Mouse (Mus musculus): Measurements from ENCODE around the gene G3bp1.

The G3bp1 gene

GRCm38 (mm10) chr11:55469048-55469843 is at the start of gene G3bp1:
Gene G3bp1, plus strand, starts transcription at chr11:55469685.
- peak; percentile 100 for DNase-seq (ENCODE audit: low spot score)

DNA sequence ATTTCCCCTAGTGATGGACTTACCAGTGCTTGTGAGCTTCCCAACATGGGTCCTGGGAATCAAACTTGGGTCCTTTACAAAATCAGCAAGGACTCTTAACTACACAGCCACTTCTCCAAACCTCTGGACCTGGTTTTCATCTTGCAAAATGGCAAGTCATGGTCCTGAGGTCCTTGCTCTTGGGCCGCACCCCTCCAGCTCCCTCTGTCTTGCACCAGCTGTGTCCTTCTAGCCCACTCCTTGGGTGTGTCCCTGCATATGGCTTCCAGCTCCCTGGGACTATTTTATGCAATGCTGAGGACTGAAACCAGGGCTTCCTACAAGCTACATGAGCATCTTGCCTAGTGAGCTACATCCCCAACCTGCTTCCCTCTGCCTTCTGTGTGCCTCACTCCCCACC is 46.5 kb upstream of the G3bp1 start, which contains the start of gene Sparc:
Sparc (minus strand) TSS at position 206 of the 400 bp plus-strand sequence.
- no peak for DNase-seq (ENCODE audit: low spot score)

GRCm38 (mm10) chr11:55423756-55424155 is 45.7 kb upstream of the G3bp1 start:
- peak; percentile 50 for DNase-seq (ENCODE audit: low spot score)

DNA sequence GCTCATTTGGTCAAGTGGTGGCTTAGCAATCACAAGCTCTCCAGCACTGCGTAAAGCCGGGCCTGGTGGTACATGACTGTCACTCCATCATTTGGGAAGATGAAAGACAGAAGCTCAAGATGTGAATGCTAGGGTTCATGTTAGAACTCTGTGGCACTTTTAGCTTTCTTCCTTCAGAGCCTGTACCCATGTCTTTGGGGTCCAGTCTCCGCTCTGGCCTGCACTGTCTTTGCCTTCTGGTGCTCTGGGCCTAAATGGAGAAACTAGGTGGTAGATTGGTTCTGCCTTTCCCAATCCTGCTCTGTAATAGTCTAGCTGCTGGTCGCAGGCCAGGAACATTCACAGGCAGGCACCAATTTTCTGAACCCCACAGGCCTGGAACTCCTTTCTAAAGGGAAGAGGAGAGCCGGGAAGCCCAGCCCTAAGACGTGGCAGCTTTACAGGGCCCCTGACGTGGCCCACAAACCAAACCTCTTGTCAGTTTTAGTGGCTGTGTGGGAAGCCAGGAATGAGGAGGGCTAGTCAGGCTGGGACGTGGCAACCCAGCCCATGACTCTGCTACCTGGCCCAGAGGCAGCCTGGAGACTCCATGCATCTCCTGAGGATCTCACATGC is 44.6 kb upstream of the G3bp1 start:
- DNase-seq (ENCODE audit: low spot score): peak; percentile 73

DNA sequence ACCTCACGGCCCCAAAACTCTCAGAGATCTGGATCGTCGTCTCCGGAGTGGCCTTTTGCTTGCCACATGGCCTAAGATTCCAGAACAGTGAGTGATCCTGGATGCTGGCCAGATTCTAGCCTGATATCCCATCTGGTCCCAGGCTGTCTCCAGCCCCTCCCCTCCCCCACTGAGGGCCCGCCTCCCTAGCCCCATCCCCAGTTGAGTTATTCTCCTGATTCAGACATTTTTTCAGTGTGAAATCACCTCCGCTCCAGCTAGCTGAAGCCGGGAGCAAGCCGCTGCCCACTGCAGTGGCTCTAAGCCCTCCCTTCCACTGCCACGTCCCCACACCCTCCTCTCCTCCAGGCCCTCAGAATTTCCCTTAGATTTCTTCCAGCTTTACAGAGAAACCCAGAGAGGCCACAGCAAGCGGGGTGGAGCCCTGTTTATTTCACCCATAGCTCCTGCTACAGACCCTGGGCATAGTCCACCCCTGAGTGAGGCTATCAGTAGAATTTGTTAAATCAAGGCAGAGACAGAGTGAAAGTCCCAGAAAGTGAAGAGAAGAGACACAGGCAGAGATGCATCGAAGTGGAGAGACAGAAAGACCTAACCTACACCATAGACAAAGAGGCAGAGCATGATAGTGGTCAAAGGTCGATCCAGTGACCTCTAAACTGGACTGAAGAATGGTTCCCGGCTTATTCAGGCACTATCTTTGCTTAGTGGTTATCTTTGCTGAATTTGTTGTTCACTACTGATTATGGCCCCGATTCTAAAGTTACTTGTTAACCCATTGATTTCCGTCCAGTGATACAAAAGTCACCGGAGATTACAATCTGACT is 41.1 kb upstream of the G3bp1 start:
- peak; percentile 96 for DNase-seq (ENCODE audit: low spot score)

DNA sequence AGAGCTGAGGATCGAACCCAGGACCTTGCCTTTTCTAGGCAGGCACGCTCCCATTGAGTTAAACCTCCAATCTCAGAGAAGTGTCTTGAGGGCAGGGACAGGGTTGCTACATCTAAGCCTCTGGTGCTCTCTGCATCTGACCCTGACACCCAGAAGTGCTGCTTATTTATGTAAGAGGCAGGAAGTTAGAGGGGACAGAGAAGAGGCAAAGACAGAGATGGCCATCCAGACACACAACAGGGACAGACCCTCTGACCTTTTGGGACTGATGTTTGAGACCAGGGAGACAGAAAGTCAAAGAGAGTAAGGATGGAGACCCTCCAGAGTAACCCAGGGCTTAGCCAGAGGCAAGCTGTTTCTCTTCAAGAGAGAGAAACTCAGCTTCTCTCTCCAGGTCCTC is 39.5 kb upstream of the G3bp1 start:
- DNase-seq (ENCODE audit: low spot score): no peak

GRCm38 (mm10) chr11:55432981-55433380 is 36.5 kb upstream of the G3bp1 start:
- DNase-seq (ENCODE audit: low spot score): no peak

- DNase-seq (ENCODE audit: low spot score): no peak
Measured at GRCm38 (mm10) chr11:55436089-55436488, 33.4 kb upstream of the G3bp1 start.

GRCm38 (mm10) chr11:55438031-55438430 is 31.5 kb upstream of the G3bp1 start:
- DNase-seq (ENCODE audit: low spot score): peak; percentile 82

DNA sequence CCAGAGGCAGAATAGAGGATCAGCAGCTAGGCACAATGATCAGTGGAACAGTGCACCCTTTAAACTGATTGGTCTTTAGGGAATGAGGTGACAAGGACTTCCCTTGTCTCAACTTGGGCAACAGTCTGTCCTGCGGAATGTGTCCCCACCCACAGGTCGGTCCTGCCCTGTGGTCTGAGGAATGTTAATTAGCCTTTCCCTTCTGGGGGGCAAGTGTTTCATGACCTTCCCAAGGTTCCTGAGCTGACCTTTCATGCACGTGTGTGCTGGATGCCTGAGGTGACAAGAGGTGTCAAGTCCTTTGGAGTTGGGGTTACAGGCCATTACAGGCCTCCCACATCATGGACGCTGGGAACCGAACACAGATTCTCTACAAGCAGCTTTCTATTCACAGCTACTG is 29.8 kb upstream of the G3bp1 start:
- DNase-seq (ENCODE audit: low spot score): no peak

DNA sequence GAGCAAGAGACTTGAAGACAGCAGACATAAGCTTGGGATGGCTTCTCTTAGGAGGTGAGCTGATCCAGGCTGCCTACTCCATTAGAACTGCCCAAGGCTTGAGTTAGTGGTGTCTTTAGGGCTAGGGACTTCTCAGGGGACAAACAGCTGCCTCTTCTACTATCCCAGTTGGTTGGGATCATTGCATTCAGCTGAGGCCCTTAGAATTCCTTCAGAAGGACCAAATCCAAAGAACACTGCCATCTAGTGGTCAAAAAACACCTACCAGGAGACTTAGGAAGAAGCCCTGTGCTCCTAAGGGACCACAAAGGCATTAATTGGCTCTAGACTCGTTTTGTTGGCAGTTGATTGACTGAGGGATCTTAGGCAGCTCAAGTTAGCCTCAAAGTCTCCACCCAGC is 24.7 kb upstream of the G3bp1 start:
- DNase-seq (ENCODE audit: low spot score): peak; percentile 88

DNA sequence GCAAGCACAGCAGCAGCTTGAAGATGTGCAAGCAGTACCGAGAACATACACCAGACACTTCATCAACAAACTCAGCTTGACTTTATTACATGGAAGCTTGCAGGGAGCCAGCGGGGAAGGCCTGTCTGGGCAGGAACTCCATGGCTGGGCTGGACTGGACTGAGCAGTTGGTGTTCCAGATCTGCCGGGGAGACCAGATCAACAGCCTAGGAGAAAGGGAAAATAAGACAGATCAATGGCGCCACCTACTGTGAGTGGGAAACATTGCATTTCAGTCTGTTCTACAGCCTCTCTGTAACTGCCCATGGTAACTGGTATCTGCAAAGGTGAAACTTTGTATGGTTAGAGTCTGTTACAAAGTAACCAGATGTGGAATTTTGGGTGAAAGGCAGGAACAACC is 22.9 kb upstream of the G3bp1 start:
- DNase-seq (ENCODE audit: low spot score): peak; percentile 93

GRCm38 (mm10) chr11:55449531-55449930 is 20.0 kb upstream of the G3bp1 start:
- DNase-seq (ENCODE audit: low spot score): no peak

GRCm38 (mm10) chr11:55450311-55450710 is 19.2 kb upstream of the G3bp1 start:
- no peak for DNase-seq (ENCODE audit: low spot score)

DNA sequence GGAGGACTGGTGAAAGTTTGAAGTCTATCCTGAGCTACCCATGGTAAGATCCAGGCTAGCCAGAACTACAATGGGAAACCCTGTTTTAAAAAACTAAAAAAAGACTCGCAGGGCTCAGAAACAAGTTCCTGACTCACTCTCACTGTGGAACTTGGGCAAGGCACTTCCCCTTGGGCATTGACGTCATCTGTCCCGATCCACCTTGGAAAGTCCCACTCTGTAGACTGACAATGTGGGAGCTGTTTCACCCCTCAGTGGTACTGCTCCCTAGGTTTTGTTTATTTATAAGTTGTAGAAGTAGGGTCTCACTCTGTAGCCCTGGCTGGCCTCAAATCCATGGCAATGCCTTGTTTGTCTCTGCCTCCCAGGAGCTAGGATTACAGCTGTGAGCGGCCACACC is 15.8 kb upstream of the G3bp1 start:
- no peak for DNase-seq (ENCODE audit: low spot score)

- DNase-seq (ENCODE audit: low spot score): no peak
Measured at GRCm38 (mm10) chr11:55455166-55455565, 14.3 kb upstream of the G3bp1 start.

GRCm38 (mm10) chr11:55458501-55458900 is 11.0 kb upstream of the G3bp1 start:
- no peak for DNase-seq (ENCODE audit: low spot score)

GRCm38 (mm10) chr11:55459850-55460558 is 9.5 kb upstream of the G3bp1 start:
- DNase-seq (ENCODE audit: low spot score): no peak

GRCm38 (mm10) chr11:55460559-55461018 is 8.9 kb upstream of the G3bp1 start:
- peak; percentile 59 for DNase-seq (ENCODE audit: low spot score)

GRCm38 (mm10) chr11:55461019-55461645 is 8.4 kb upstream of the G3bp1 start, which contains the start of gene Atox1:
Gene Atox1, minus strand, starts transcription at chr11:55461239.
- DNase-seq (ENCODE audit: low spot score): peak; percentile 99

DNA sequence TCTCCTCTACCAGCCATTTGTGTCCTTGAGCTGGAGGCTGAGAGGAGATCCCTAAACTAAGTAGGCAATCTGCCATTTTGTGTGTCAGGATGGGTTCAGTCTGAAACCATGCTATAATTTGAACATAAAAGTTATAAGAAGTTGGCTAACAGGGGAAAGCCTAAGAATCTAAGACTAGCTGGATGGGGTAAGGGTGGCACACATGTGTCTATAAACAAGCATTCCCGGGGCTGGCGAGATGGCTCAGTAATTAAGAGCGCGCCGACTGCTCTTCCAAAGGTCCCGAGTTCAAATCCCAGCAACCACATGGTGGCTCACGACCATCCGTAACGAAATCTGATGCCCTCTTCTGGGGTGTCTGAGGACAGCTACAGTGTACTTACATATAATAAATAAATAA is 7.3 kb upstream of the G3bp1 start:
- no peak for DNase-seq (ENCODE audit: low spot score)

Data from adipocyte (in vitro differentiated cells).